Mouse (Mus musculus): Measurements from ENCODE around the gene Gpr61. TPM values are rescaled to one million over a fixed set of nuclear protein-coding genes. Genes with fewer than 3 reads are reported as not detected.
A peak's percentile ranks its signal among the peaks of the same experiment; 100 is the strongest.

Gene Gpr61
- total and polyA plus RNA-seq, 2 experiments = not detected

DNA sequence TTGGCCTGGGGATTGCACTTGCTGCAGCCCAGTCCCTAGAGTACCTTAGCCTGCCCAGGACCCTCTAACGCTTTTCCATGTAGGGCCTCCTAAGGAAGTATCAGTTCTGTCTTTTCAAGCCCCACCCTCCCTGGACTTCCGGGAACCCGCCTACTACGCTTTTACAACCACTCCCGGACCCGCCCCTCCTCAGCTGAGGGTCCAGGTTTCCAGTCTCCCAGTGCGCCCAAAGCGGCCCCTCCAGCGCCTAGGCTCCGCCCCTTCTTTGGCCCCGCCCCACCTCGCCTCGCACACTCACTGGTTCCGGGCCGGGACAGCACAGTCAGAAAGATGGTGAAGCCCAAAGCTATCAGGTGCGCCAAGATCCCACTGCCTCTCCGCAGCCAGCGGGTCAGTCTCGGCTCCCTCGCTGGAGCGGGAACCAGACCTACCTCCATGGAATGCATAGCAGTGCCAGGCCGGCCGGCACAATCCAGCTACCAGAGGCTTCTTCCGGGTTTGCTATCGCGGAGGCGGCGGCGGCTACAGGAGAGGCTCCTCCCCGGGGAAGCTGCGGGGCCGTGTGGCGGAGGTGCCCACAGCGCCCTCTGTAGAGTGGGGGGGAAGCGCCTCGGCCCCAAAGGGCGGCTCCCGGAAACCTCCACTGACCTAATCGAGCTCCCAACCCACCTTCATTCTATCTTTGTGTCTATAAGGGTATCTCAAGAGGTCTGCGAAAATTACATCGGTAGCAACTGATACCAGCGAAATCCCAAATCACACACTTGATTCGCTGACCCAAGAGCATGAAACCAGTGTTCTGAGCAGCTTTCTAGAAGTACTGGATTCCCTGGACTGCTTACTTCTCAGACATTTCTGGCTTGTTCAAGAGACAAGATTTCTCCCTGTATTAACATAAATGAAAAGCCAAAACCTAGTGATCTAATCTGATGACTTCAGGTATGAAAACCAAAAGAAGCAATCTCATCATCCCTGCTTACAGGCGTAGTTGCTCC lies 45.9 kb upstream of the Gpr61 start, which contains the start of gene Cyb561d1:
Cyb561d1 (minus strand) TSS at position 884 of the 995 bp plus-strand sequence.
- peak within 1 kb of the TSS; percentile 88 for H3K9ac ChIP-seq (ENCODE audit: low read depth, low read length)
- H3K27ac ChIP-seq (replicated peaks; ENCODE audit: insufficient read depth, low read depth, low read length) = peak within 1 kb of the TSS; percentile 73
- no peaks in the 10 kb centered on the region for H3K36me3 ChIP-seq (ENCODE audit: control insufficient read depth, insufficient read depth, low read length)
- TF ChIP-seq POLR2A (IDR thresholded peaks at IDR 0.05; ENCODE audit: extremely low read depth, insufficient read depth, low read length) (peak; percentile 52; the same call in 1 of the 2 replicates), CTCF (IDR thresholded peaks at IDR 0.05; ENCODE audit: low read depth, low read length) (peak; percentile 70)
- peak; percentile 75 for DNase-seq (ENCODE audit: extremely low read depth, low read depth, low spot score)
- H3K27me3 ChIP-seq (ENCODE audit: control insufficient read depth, insufficient read depth, low read length) = no peaks in the 10 kb centered on the region
- peaks cover 3% of the 10 kb centered on the region; the same call in 1 of the 2 replicates for H3K4me1 ChIP-seq (ENCODE audit: control insufficient read depth, insufficient read depth, low read length)
- peak within 1 kb of the TSS; percentile 96 for H3K4me3 ChIP-seq (ENCODE audit: insufficient read depth, low read depth, low read length)
- no peaks in the 10 kb centered on the region for H3K79me2 ChIP-seq (ENCODE audit: control insufficient read depth, insufficient read depth, low read length)
- WGBS = 3% methylated on average over 44 of the region's 44 CpGs

DNA sequence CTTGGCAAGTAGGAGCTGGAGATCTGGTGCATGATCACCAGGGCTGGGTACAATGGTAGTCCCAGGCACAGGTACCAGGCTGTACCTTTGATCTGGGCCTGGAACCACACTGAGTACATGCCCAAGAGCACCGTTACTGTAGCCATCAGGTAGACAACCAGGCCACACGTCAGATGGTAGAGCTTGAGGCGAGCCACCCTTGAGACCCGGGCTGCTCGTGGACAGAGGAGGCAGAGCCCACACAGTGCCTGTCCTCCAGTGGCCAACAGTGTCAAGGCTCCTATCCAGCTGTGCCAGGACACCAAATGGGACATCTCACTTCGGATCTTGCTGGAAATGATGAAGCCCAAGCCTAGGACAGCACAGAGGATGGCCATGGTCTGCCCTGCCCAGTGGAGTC lies 44.5 kb upstream of the Gpr61 start:
- TF ChIP-seq POLR2A (IDR thresholded peaks at IDR 0.05; ENCODE audit: extremely low read depth, insufficient read depth, low read length) (no peak), CTCF (IDR thresholded peaks at IDR 0.05; ENCODE audit: low read depth, low read length) (no peak)
- Histone ChIP-seq H3K4me1 (ENCODE audit: control insufficient read depth, insufficient read depth, low read length) (peaks cover 3% of the 10 kb centered on the region; the same call in 1 of the 2 replicates), H3K4me3 (ENCODE audit: insufficient read depth, low read depth, low read length) (no peak overlapping the region), H3K79me2 (ENCODE audit: control insufficient read depth, insufficient read depth, low read length) (no peaks in the 10 kb centered on the region), H3K27ac (replicated peaks; ENCODE audit: insufficient read depth, low read depth, low read length) (no peak overlapping the region), H3K27me3 (ENCODE audit: control insufficient read depth, insufficient read depth, low read length) (no peaks in the 10 kb centered on the region), H3K9ac (ENCODE audit: low read depth, low read length) (no peak overlapping the region), H3K36me3 (ENCODE audit: control insufficient read depth, insufficient read depth, low read length) (no peaks in the 10 kb centered on the region)
- WGBS = 95% methylated on average over 6 of the region's 6 CpGs
- DNase-seq (ENCODE audit: extremely low read depth, low read depth, low spot score) = no peak

DNA sequence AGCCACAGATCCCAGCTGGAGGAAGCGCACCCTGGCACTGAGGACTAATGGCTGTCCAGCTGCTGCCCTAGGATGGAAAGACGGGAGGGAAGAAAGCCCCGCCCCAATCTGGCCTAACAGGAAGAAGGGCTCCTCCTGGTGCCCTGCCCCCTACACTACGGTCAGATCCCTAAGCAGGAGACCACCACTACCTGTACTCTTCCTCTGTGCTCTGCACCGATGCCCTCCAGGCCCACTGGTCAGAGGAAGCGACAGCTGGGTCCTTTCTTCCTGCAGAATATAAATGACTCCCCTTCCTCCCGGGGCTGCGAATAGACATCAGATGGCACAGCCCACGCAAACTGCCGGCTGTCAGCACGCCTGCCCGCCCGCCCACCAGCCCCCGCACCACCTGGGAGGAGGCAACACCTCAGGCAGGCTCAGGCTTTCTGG lies 42.4 kb upstream of the Gpr61 start:
- no peak for DNase-seq (ENCODE audit: extremely low read depth, low read depth, low spot score)
- no peak for TF ChIP-seq CTCF (IDR thresholded peaks at IDR 0.05; ENCODE audit: low read depth, low read length)
- TF ChIP-seq POLR2A (IDR thresholded peaks at IDR 0.05; ENCODE audit: extremely low read depth, insufficient read depth, low read length) = no peak
- Histone ChIP-seq H3K79me2 (ENCODE audit: control insufficient read depth, insufficient read depth, low read length) (no peaks in the 10 kb centered on the region), H3K36me3 (ENCODE audit: control insufficient read depth, insufficient read depth, low read length) (no peaks in the 10 kb centered on the region), H3K9ac (ENCODE audit: low read depth, low read length) (no peak overlapping the region), H3K27me3 (ENCODE audit: control insufficient read depth, insufficient read depth, low read length) (no peaks in the 10 kb centered on the region), H3K4me3 (ENCODE audit: insufficient read depth, low read depth, low read length) (no peak overlapping the region), H3K27ac (replicated peaks; ENCODE audit: insufficient read depth, low read depth, low read length) (no peak overlapping the region), H3K4me1 (ENCODE audit: control insufficient read depth, insufficient read depth, low read length) (peaks cover 3% of the 10 kb centered on the region; the same call in 1 of the 2 replicates)
- WGBS = 71% methylated on average over 14 of the region's 14 CpGs

DNA sequence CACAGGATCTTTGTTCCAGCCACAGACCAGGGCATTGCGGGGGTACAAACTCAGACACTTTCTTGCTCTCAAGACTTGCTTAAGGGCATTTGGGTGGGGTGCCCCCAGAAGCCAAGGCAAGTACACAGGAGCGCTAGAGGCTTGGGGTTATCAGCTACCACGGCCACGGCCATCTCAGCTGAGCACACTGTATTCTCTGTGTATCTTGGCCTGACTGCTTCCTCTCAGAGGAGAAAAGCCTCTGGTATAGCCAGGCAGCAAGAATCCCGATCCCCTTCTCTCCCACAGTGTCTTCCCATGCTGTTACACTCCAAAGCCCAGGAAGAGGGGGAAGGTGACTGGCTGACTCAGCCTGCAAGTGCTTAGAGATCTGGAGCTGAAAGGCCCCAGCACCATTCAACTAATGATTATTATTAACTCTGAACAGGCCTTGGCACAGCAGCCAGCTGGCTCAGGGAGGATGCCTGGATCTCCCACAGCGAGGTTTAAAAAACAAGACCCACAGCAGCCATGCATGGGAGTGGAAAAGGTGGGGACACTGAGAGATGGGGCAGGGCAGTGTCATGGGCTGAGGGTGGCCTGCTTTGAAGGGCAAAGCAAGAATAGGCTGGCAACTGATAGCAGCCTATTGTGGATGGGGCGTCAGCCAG lies 41.4 kb upstream of the Gpr61 start:
- TF ChIP-seq POLR2A (IDR thresholded peaks at IDR 0.05; ENCODE audit: extremely low read depth, insufficient read depth, low read length) = no peak
- H3K9ac ChIP-seq (ENCODE audit: low read depth, low read length) = no peak overlapping the region
- no peak for DNase-seq (ENCODE audit: extremely low read depth, low read depth, low spot score)
- 88% methylated on average over 7 of the region's 7 CpGs for WGBS
- no peaks in the 10 kb centered on the region for H3K27me3 ChIP-seq (ENCODE audit: control insufficient read depth, insufficient read depth, low read length)
- H3K36me3 ChIP-seq (ENCODE audit: control insufficient read depth, insufficient read depth, low read length) = no peaks in the 10 kb centered on the region
- H3K4me3 ChIP-seq (ENCODE audit: insufficient read depth, low read depth, low read length) = no peak overlapping the region
- peaks cover 2% of the 10 kb centered on the region; the same call in 1 of the 2 replicates for H3K4me1 ChIP-seq (ENCODE audit: control insufficient read depth, insufficient read depth, low read length)
- H3K27ac ChIP-seq (replicated peaks; ENCODE audit: insufficient read depth, low read depth, low read length) = no peak overlapping the region
- H3K79me2 ChIP-seq (ENCODE audit: control insufficient read depth, insufficient read depth, low read length) = no peaks in the 10 kb centered on the region

DNA sequence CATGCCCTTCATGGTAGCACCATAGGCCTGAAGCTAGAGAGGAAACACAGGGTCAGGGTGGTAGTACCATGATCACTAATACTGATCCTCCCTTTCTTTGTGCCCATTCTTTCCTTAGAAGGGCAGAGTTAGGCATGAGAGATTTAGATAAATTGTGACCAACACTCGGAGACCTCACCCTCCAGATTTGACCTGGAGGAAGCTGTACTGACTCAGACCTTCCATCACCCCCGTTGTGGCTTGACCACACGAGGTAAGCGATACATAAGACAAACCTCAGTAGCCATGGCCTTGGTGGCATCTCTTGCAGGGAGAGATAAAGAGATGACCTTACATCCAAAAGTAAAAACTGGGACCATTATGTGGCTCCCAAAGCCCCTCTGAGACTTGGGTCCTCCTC lies 40.6 kb upstream of the Gpr61 start:
- H3K36me3 ChIP-seq (ENCODE audit: control insufficient read depth, insufficient read depth, low read length) = no peaks in the 10 kb centered on the region
- TF ChIP-seq POLR2A (IDR thresholded peaks at IDR 0.05; ENCODE audit: extremely low read depth, insufficient read depth, low read length) = no peak
- no peak for TF ChIP-seq CTCF (IDR thresholded peaks at IDR 0.05; ENCODE audit: low read depth, low read length)
- DNase-seq (ENCODE audit: extremely low read depth, low read depth, low spot score) = no peak
- no peak overlapping the region for H3K4me3 ChIP-seq (ENCODE audit: insufficient read depth, low read depth, low read length)
- WGBS = 88% methylated on average over 4 of the region's 4 CpGs
- no peaks in the 10 kb centered on the region for H3K79me2 ChIP-seq (ENCODE audit: control insufficient read depth, insufficient read depth, low read length)
- peaks cover 2% of the 10 kb centered on the region; the same call in 1 of the 2 replicates for H3K4me1 ChIP-seq (ENCODE audit: control insufficient read depth, insufficient read depth, low read length)
- H3K9ac ChIP-seq (ENCODE audit: low read depth, low read length) = no peak overlapping the region
- no peaks in the 10 kb centered on the region for H3K27me3 ChIP-seq (ENCODE audit: control insufficient read depth, insufficient read depth, low read length)
- H3K27ac ChIP-seq (replicated peaks; ENCODE audit: insufficient read depth, low read depth, low read length) = no peak overlapping the region
